Mouse (Mus musculus): ENCODE data around the gene Cela3a. TPM values are rescaled to one million over a fixed set of nuclear protein-coding genes. Genes with fewer than 3 reads are reported as not detected.
A peak's percentile ranks its signal among the peaks of the same experiment; 100 is the strongest.

The Cela3a gene
- polyA plus RNA-seq, 1 experiment from 2014 or later: not detected

- Histone ChIP-seq H3K27me3 (ENCODE audit: control insufficient read depth, insufficient read depth, low read depth, low read length) (no peaks in the 10 kb centered on the region), H3K27ac (ENCODE audit: low read length) (no peak overlapping the region), H3K36me3 (ENCODE audit: control insufficient read depth, insufficient read depth, low read length) (no peaks in the 10 kb centered on the region), H3K9me3 (replicated peaks; ENCODE audit: control insufficient read depth, low read length, poor library complexity, severe bottlenecking) (no peaks in the 10 kb centered on the region), H3K4me2 (ENCODE audit: low read length) (no peak overlapping the region), H3K9ac (ENCODE audit: low read depth, low read length) (no peak overlapping the region), H3K4me3 (ENCODE audit: low read depth, low read length) (no peak overlapping the region), H3K4me1 (ENCODE audit: control insufficient read depth, insufficient read depth, low read length) (peaks cover 5% of the 10 kb centered on the region)
- 54% methylated on average over 5 of the region's 5 CpGs for WGBS
- ATAC-seq: no peak
These were observed 42.1 kb downstream of the Cela3a start for GRCm38 (mm10) chr4:137367275-137368088.

GRCm38 (mm10) chr4:137366097-137366496 is 43.5 kb downstream of the Cela3a start:
- Histone ChIP-seq H3K27me3 (ENCODE audit: control insufficient read depth, insufficient read depth, low read depth, low read length) (no peaks in the 10 kb centered on the region), H3K36me3 (ENCODE audit: control insufficient read depth, insufficient read depth, low read length) (no peaks in the 10 kb centered on the region), H3K4me1 (ENCODE audit: control insufficient read depth, insufficient read depth, low read length) (peaks cover 5% of the 10 kb centered on the region), H3K4me3 (ENCODE audit: low read depth, low read length) (no peak overlapping the region), H3K27ac (ENCODE audit: low read length) (no peak overlapping the region), H3K4me2 (ENCODE audit: low read length) (no peak overlapping the region), H3K9me3 (replicated peaks; ENCODE audit: control insufficient read depth, low read length, poor library complexity, severe bottlenecking) (no peaks in the 10 kb centered on the region), H3K9ac (ENCODE audit: low read depth, low read length) (no peak overlapping the region)
- 89% methylated on average over 4 of the region's 4 CpGs for WGBS
- ATAC-seq: no peak

DNA sequence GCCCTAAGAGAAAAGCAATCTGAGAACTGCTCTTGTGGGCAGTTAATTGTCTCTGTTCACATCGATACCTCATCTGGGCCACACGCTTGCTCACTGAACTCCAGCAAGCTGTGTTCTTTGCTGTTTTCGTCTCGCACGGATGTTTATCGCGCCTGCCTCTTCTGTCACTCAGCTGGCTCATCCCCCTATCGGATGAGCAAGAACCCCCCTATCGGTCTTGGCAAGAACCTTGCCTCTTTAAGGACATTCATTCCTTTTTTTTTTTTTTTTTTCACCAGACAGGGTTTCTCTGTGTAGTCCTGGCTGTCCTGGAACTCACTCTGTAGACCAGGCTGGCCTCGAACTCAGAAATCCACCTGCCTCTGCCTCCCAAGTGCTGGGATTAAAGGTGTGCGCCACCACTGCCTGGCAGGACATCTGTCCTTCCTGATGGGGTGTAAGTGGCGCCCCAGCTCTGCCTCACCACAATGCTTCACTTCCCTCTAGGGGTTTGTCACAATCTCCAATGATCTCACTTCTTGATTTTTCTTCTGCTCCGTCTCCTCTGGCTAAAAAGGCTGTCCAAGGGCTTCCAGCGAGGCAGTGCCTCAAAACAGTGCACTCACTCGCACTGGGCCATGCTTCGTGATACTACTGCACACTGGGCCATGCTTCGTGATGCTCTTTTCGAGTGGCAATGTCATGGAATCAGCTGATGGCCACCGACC is 44.1 kb downstream of the Cela3a start:
- ATAC-seq: no peak
- H3K9me3 ChIP-seq (replicated peaks; ENCODE audit: control insufficient read depth, low read length, poor library complexity, severe bottlenecking): no peaks in the 10 kb centered on the region
- no peak overlapping the region for H3K27ac ChIP-seq (ENCODE audit: low read length)
- H3K4me1 ChIP-seq (ENCODE audit: control insufficient read depth, insufficient read depth, low read length): peaks cover 3% of the 10 kb centered on the region
- H3K9ac ChIP-seq (ENCODE audit: low read depth, low read length): no peak overlapping the region
- 86% methylated on average over 19 of the region's 19 CpGs for WGBS
- H3K4me2 ChIP-seq (ENCODE audit: low read length): no peak overlapping the region
- no peaks in the 10 kb centered on the region for H3K27me3 ChIP-seq (ENCODE audit: control insufficient read depth, insufficient read depth, low read depth, low read length)
- H3K4me3 ChIP-seq (ENCODE audit: low read depth, low read length): no peak overlapping the region
- H3K36me3 ChIP-seq (ENCODE audit: control insufficient read depth, insufficient read depth, low read length): no peaks in the 10 kb centered on the region

- Histone ChIP-seq H3K27me3 (ENCODE audit: control insufficient read depth, insufficient read depth, low read depth, low read length) (no peaks in the 10 kb centered on the region), H3K9ac (ENCODE audit: low read depth, low read length) (no peak overlapping the region), H3K9me3 (replicated peaks; ENCODE audit: control insufficient read depth, low read length, poor library complexity, severe bottlenecking) (no peaks in the 10 kb centered on the region), H3K4me3 (ENCODE audit: low read depth, low read length) (no peak overlapping the region), H3K4me2 (ENCODE audit: low read length) (no peak overlapping the region), H3K27ac (ENCODE audit: low read length) (no peak overlapping the region), H3K36me3 (ENCODE audit: control insufficient read depth, insufficient read depth, low read length) (no peaks in the 10 kb centered on the region), H3K4me1 (ENCODE audit: control insufficient read depth, insufficient read depth, low read length) (no peaks in the 10 kb centered on the region)
- no peak for ATAC-seq
- 88% methylated on average over 6 of the region's 6 CpGs for WGBS
These were observed 44.8 kb downstream of the Cela3a start for GRCm38 (mm10) chr4:137364826-137365225.

DNA sequence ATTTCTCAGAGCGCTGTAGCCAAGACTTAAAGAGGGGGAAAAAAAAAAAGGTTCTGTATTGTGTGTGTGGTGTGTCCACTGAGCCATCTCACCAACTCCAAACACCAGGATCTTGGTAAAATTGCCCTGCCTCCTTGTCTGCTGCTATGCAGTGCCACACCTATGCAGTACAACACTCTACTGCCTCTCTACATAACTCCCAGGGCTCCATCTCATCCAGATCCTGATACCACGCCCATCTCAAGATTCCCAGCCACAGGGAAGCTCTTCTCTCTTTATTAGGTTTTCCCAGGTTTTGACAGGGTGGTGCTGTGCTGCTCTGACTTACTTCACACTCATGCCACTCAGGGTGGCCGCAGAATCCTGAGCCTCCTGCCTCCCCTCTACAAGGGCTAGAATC is 48.6 kb downstream of the Cela3a start:
- Histone ChIP-seq H3K9me3 (replicated peaks; ENCODE audit: control insufficient read depth, low read length, poor library complexity, severe bottlenecking) (no peaks in the 10 kb centered on the region), H3K4me3 (ENCODE audit: low read depth, low read length) (no peak overlapping the region), H3K4me1 (ENCODE audit: control insufficient read depth, insufficient read depth, low read length) (peaks cover 4% of the 10 kb centered on the region), H3K27me3 (ENCODE audit: control insufficient read depth, insufficient read depth, low read depth, low read length) (no peaks in the 10 kb centered on the region), H3K36me3 (ENCODE audit: control insufficient read depth, insufficient read depth, low read length) (no peaks in the 10 kb centered on the region), H3K9ac (ENCODE audit: low read depth, low read length) (no peak overlapping the region), H3K27ac (ENCODE audit: low read length) (no peak overlapping the region), H3K4me2 (ENCODE audit: low read length) (no peak overlapping the region)
- ATAC-seq: no peak
- WGBS: 78% methylated on average over 3 of the region's 3 CpGs

DNA sequence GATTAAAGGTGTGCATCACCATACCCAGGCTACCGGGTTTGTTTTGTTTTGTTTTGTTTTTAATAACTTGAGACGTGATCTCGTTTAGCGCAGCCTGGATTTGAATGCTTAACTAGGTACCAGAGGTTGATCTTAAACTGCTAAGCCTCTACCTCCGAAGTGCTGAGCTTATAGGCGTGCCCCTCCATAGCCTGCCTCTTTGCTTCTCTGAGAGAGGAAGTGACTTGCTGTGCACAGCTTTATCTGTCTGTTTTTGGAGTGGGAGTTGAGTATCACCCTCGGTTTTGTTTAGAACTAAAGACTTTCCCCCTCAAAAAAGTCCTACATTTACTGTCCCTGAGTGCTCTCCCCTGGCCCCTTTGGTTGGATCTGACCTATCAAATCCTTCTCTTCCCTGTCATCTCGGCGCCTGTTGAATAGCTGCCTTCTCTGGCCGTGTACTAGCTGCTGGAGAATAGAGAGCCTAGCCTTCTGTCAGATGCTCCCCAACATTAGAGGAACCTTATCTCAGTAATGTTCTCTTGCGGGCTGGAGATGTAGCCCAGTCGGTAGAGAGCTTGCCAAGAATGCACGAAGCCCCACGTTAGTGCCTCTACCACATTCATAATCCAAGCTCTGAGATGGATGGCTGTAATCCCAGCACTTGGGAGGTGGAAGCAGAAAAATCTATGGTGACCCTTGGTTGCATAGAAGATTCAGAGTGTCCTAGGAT is 51.1 kb downstream of the Cela3a start:
- Histone ChIP-seq H3K9me3 (replicated peaks; ENCODE audit: control insufficient read depth, low read length, poor library complexity, severe bottlenecking) (no peaks in the 10 kb centered on the region), H3K4me1 (ENCODE audit: control insufficient read depth, insufficient read depth, low read length) (peaks cover 22% of the 10 kb centered on the region), H3K4me3 (ENCODE audit: low read depth, low read length) (no peak overlapping the region), H3K27me3 (ENCODE audit: control insufficient read depth, insufficient read depth, low read depth, low read length) (no peaks in the 10 kb centered on the region), H3K36me3 (ENCODE audit: control insufficient read depth, insufficient read depth, low read length) (no peaks in the 10 kb centered on the region), H3K27ac (ENCODE audit: low read length) (no peak overlapping the region), H3K4me2 (ENCODE audit: low read length) (no peak overlapping the region), H3K9ac (ENCODE audit: low read depth, low read length) (no peak overlapping the region)
- WGBS: 64% methylated on average over 14 of the region's 14 CpGs
- ATAC-seq: no peak

DNA sequence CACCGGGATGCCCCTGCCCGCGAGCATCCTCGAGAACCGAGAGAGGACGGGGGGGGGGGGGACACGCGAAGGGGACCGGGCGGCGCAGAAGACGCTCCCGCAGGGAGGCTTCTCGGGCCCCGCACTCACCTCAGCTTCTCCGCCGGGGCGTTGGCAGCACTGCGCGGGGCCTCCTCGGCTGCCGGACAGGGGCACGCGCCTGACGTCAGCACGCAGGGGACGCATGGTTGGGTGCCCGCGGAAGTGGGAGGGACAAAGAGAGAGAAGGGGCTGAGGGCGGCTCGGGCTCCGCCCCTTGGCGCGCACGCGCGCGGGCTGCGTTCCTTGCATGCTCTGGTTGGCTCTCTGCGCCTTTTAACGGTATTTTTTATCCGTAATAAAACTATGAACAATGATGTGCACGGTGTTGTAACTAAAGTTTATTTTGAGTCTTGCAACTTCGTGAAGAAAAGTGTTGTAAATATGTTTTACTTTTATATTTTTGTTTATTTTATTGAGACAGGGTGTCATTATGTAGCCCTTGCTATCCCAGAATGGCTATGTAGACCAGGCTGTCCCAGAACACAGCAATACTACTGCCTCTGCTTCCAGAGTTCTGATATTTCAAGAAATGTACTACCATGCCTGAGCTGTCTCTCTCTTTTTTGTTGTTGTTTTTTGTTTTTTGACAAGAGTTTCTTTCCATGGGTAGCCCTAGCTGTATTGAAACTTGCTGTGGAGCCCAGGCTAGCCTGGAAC is 51.9 kb downstream of the Cela3a start, which contains the start of gene Cdc42:
Gene Cdc42 (minus strand): TSS at position 204 of the 738 bp plus-strand sequence.
- Histone ChIP-seq H3K9me3 (replicated peaks; ENCODE audit: control insufficient read depth, low read length, poor library complexity, severe bottlenecking) (no peaks in the 10 kb centered on the region), H3K4me1 (ENCODE audit: control insufficient read depth, insufficient read depth, low read length) (peaks cover 30% of the 10 kb centered on the region), H3K27me3 (ENCODE audit: control insufficient read depth, insufficient read depth, low read depth, low read length) (no peaks in the 10 kb centered on the region), H3K27ac (ENCODE audit: low read length) (peak within 1 kb of the TSS; percentile 98), H3K36me3 (ENCODE audit: control insufficient read depth, insufficient read depth, low read length) (no peaks in the 10 kb centered on the region), H3K4me3 (ENCODE audit: low read depth, low read length) (peak within 1 kb of the TSS; percentile 97), H3K9ac (ENCODE audit: low read depth, low read length) (peak within 1 kb of the TSS; percentile 99), H3K4me2 (ENCODE audit: low read length) (peak within 1 kb of the TSS; percentile 78)
- peak; percentile 97 for ATAC-seq
- under 1% methylated on average over 32 of the region's 44 CpGs for WGBS

DNA sequence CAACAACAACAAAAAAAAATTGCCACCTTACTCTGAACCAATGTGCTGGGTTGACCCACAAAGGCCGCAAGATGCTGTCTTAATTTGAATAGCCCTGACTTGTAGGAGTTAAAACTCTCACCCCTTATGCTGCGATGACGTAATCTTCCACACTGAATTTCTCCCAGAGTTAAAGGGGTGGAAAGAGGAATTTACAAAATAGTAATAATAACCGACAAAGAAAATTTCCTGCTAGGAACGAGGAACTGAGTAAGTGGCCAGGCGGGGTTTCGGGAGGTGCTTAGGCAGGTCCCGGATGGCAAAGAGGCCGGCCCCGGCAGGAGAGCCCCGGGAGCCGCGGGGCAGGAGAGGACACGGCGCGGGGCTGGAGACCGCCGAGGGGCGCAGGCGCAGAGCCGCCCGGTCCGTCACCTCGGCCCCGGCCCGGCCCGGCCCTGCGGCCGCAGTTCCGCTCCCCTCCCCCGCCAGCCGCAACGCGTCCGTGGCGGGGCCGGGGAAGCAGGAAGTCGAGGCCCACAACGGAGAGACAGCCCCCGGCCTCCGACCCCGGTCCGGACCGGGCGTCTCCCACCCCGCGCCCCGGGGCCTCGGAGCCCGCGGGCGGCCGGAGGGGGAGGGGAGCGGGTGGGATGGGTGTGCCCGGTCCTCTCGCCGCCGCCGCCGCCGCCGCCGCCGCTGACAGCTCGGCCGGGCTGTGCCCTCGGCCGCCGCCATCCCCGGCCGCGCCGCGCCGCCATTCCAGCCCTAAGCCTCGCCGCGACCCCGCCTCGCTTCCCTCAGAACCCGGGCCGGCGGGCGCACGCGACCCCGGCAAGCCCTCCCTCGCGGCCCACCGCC is 52.7 kb downstream of the Cela3a start:
- Histone ChIP-seq H3K9ac (ENCODE audit: low read depth, low read length) (peak overlapping the region; percentile 99), H3K4me2 (ENCODE audit: low read length) (peak overlapping the region; percentile 78), H3K4me3 (ENCODE audit: low read depth, low read length) (peak overlapping the region; percentile 97), H3K9me3 (replicated peaks; ENCODE audit: control insufficient read depth, low read length, poor library complexity, severe bottlenecking) (no peaks in the 10 kb centered on the region), H3K36me3 (ENCODE audit: control insufficient read depth, insufficient read depth, low read length) (no peaks in the 10 kb centered on the region), H3K27me3 (ENCODE audit: control insufficient read depth, insufficient read depth, low read depth, low read length) (no peaks in the 10 kb centered on the region), H3K27ac (ENCODE audit: low read length) (peak overlapping the region; percentile 98), H3K4me1 (ENCODE audit: control insufficient read depth, insufficient read depth, low read length) (peaks cover 34% of the 10 kb centered on the region)
- peak; percentile 75 for ATAC-seq
- under 1% methylated on average over 56 of the region's 90 CpGs for WGBS

Data from midbrain, embryonic 16.5 days (tissue).